Mouse (Mus musculus) effector memory CD4-positive, alpha-beta T cell, adult 7 months (primary cell): Measurements from ENCODE around the gene Lipo3. TPM values are rescaled to one million over a fixed set of nuclear protein-coding genes. Genes with fewer than 3 reads are reported as not detected.

Experiments used
- polyA plus RNA-seq: library from polyadenylated mRNA; unstranded; fragments of 100-300 nt; shearing (Covaris generic); gene quantifications from one replicate; pipeline ENCODE4 v1.2.1, GENCODE M21; 2017

Gene Lipo3
- 11.5 TPM for polyA plus RNA-seq

GRCm38 (mm10) chr19:33761287-33762086 lies at the start of gene Lipo3:
Gene Lipo3, minus strand, starts transcription at chr19:33761951.

GRCm38 (mm10) chr19:33787359-33787758 lies 25.6 kb upstream of the Lipo3 start, which contains the start of gene Lipo1:
Gene Lipo1, minus strand, starts transcription at chr19:33787459.

GRCm38 (mm10) chr19:33751259-33751658 lies 10.5 kb downstream of the Lipo3 start, which contains the start of gene Lipo2:
Gene Lipo2, minus strand, starts transcription at chr19:33751359.

GRCm38 (mm10) chr19:33625152-33625551 lies 136.6 kb downstream of the Lipo3 start, which contains the start of gene Gm8978:
Gene Gm8978, minus strand, starts transcription at chr19:33625252.

GRCm38 (mm10) chr19:33517680-33518079 lies 244.1 kb downstream of the Lipo3 start, which contains the start of gene Lipo4:
Gene Lipo4, minus strand, starts transcription at chr19:33517780.

Other genes starting within 250 kb of the Lipo3 start
- gene Lipo4, start 244.2 kb downstream of the Lipo3 start, polyA plus RNA-seq: not detected
- not detected for gene Gm8978, start 136.7 kb downstream of the Lipo3 start, polyA plus RNA-seq
- not detected for gene Lipo2, start 10.6 kb downstream of the Lipo3 start, polyA plus RNA-seq
- gene Lipo1, start 25.5 kb upstream of the Lipo3 start, polyA plus RNA-seq: not detected
- not detected for gene Lipf, start 199.2 kb upstream of the Lipo3 start, polyA plus RNA-seq
- gene Lipk, start 246.3 kb upstream of the Lipo3 start, polyA plus RNA-seq: not detected